Mouse (Mus musculus): ENCODE measurements around the gene Scarb1. TPM values are rescaled to one million over a fixed set of nuclear protein-coding genes. Genes with fewer than 3 reads are reported as not detected.
A peak's percentile ranks its signal among the peaks of the same experiment; 100 is the strongest.

Gene Scarb1
- total RNA-seq, 2 experiments from 2014 or later, result 22.0 to 28.0 TPM

DNA sequence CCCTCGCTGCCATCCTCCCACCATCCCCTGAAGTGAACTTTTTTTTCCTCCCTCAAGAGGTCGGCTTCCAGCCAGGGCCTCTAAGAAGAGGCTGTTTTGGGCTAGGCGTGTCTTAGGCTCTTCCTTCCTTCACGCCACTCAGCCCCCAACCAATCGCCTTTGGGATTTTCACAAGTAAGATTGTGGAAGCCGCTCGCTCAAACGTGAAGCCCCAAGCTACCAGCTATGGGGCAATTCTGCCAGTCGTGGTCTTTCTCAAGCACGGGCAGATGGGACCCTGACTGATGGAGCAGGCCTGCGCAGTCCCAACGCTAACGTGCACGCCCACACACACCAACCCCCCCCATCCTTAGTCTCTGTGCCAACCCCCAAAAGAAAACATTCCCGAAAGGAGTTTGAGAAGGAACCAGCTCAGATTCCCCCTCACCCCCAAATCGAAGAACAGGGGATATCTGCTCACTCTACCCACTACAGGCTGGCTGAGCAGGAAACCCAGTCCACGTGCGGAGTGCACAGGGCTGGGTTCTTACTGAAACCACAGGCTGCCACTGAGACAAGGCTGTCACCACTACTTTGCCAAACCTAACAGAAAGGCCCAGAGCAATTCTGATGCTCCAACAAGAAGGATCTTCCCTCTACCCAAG is 1.7 kb downstream of the Scarb1 start:
- peak in 1 of 2 experiments; percentile 21 for DNase-seq (ENCODE audit: low spot score in 2 of 2)

DNA sequence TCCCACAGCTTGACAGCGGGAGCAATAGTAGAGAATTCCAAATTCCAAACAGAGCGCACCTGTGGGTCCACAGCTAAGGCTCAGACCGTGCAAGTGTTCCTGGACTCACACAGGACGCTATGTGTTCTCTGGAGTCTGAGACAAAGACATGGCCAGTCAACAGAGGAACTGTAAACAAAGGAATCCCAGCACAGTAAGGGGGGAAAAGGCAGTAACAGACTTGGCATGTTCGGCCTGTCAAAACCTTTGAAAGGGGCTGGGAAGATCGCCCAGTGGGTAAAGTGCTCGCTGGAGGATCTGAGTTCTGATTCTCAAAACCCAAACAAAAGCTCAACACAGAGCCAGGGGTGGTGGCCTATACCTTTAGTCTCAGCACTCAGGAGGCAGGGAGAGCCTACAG is 3.4 kb downstream of the Scarb1 start:
- no peak for DNase-seq (ENCODE audit: low spot score in 2 of 2)

More for the DNA sequence above, 1.7 kb downstream of the Scarb1 start:
- intact Hi-C loops (cut with DNase I), result no loop called here

DNA sequence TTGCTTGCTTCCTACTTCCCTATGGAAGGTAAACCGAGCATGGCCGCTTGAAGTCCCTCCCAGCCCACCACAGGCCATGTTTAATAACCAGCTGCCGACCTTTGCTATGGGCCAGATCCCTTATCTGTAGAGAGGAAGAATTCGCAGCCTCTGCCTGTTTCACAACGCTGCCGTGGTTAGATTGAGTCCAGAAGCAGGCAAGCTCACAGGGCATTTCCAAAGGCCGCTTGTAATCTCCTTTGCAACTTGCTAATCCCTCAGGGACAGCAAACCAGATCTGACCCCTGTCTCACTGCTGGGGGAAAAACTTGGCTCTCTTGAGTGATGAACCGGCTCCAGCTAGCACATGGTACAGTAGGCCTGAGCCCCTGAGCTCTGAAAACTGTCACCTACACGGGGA is 3.9 kb downstream of the Scarb1 start:
- intact Hi-C loops (cut with DNase I), result no loop called here
- no peak for DNase-seq (ENCODE audit: low spot score in 2 of 2)

More for the DNA sequence above, 3.4 kb downstream of the Scarb1 start:
- intact Hi-C loops (cut with DNase I), result no loop called here

DNA sequence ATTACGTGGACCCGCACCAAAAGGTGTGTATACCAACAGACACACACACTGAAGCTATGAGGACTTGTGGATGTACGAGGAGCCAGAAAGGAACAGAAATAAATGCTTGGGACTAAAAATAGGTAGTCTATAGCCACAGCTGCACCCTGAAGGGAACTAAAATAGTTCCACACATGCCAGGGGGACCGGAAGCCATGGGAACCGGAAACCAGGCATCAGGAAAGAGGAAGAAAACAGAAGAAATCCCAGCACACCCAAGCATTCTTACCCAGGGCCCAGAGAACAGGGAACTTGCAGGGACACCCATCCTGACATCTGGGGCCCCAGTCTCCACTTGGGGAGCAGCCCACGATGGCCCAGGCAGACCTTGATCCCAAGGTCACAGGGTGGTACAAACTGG is 7.9 kb downstream of the Scarb1 start:
- no peak for DNase-seq (ENCODE audit: low spot score in 2 of 2)

DNA sequence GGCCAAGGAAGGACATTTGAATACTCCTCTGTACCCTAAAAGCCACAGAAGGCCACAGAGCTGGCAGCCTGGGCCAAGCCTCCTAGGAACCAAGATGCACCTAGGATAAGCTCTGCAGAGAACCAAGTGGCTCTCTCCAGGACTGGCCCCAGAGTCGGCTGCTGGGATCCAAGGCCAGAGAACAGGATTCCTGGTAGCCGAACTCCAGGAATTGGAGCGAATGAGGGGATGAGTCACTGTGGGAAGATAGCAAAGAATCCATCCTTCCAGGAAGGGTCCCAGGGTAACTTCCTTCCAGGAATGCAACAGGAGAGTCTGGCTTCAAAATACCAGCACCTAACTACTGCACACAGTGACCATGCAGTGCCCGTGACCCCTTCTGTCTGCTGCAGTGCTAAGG is 8.6 kb downstream of the Scarb1 start:
- intact Hi-C loops (cut with DNase I), result no loop called here
- DNase-seq (ENCODE audit: low spot score in 2 of 2), result no peak

More for the DNA sequence above, 7.9 kb downstream of the Scarb1 start:
- intact Hi-C loops (cut with DNase I), result no loop called here

DNA sequence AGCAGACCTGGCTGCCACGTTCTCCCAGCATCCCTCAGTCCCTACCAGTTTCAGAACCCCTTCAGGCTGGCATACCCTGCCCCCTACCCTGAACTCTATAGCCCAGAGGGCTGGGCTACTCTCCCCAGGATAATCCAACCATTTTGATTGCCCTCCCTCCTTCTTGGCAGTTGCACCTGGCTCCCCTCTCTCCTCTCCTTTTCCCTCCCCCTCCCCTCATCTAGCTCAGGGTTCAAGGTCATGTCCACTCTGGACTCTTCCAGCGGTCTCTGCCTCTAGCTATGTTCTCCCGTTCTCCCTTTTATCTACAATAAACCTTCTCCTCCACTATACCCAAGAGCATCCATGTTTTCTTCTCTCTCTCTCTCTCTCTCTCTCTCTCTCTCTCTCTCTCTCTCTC is 9.1 kb downstream of the Scarb1 start:
- DNase-seq (ENCODE audit: low spot score in 2 of 2), result no peak
- intact Hi-C loops (cut with DNase I), result no loop called here

DNA sequence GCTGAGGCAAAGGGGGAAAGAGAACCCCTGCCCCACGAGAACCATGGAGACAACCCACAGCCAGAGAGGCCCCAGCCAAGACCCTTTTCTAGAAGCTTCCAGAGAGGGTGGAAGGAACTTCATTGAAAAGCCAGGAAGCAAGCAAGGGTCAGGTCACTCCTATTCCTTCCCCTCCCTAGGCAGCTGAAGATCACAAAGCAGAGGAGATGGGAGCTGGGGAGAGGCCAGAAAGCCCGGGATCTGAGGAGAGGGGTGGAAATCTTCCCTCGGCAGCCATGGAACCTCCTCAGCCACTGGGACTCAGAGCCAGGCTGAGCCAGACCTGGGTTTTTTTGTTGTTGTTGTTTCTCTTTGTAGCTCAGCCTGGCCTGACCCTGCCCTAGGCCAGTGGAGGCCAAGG is 9.8 kb downstream of the Scarb1 start:
- intact Hi-C loops (cut with DNase I), result no loop called here
- no peak for DNase-seq (ENCODE audit: low spot score in 2 of 2)

DNA sequence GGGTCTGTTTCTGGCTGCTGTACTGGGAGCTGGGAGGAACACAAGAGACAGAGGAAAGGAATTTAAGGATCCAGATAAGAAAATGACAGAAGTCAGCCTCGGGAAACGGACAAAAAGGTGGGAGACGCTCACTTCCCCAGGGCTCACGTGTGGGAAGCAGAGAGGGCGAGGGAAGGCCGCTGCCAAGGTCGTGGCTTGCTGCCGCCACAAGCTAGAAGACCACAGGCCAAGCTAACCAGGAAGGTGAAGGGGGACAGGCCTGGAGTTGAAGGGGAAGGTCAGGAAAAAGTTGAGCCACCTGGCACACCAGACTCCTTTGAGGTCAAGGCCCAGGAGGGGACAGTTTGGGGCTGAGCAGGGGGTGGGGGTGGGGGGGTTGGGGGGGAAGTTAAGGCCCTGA is 10.2 kb downstream of the Scarb1 start:
- intact Hi-C loops (cut with DNase I), result no loop called here

DNA sequence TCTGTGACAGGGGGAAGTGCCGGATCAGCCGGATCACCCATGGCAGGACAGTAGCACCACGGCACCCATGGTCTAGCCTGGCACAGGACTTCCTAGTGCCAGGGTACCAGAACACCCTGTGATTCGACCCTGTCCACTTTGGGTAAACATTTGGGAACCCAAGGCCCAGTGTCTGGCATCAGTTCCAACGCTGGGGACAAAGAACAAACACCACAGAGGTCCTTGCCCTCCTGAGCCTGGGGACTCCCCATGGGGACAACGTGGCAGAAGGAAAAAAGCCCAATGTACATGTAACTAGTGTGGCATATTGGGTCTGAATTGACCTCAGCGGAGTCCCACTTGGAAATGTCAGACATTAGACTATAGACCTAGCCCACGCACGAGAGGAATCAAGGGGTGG is 10.7 kb downstream of the Scarb1 start:
- intact Hi-C loops (cut with DNase I), result no loop called here
- DNase-seq (ENCODE audit: low spot score in 2 of 2), result no peak

More for the DNA sequence above, 10.2 kb downstream of the Scarb1 start:
- no peak for DNase-seq (ENCODE audit: low spot score in 2 of 2)

DNA sequence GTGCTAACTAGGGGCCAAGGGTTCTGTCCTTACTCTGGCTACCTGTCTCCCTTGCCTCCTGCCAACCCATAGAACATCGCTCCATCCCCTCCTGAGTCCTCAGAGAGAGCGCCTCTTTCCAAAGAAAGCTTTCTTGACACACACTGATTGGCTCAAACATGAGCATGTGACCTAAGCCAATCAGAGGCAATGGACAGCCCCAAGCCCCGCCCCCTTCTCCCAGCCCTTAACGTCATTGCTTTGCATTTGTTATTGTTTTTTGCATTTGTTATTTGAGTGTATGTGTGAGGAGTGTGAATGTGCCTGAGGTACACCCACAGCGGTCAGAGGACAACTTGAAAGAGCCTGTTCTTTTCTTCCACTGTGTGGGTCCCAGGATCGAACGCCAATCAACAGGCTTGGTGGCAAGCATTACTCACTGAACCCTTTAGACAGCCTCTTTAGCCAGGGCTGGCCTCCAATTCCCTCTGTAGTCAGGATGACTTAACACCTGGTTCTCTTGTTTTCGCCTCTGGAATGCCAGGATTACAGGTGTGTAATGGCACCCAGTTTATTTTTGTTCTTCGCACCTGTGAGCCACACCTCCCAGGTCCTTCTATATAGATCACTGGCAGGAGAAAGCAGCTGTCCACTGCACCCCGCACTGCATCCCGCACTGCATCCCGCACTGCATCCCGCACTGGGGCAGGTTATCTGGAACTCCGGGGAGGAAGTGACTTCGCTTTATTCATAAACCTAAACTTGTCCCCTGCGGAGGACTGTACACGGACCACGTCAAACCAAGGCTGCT is 13.1 kb downstream of the Scarb1 start:
- intact Hi-C loops (cut with DNase I), result no loop called here
- DNase-seq (ENCODE audit: low spot score in 2 of 2), result no peak

DNA sequence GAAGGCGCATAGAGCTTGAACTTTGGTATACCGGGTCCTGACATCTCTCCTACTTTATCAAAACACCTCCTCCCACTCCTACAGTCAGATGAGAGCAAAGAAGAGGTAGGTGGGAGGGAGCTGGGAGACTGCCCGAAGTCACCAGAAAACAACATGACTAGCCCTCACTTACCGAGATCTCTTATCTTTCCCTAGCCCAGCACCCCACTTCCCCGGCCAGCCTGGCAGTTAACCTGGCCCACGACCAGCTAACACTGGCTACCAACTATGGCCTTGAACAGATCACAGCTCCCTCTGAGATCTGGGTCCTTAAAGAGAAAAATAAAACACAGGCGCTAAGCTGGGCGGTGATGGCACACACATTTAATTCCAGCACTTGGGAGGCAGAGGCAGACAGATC is 14.5 kb downstream of the Scarb1 start:
- intact Hi-C loops (cut with DNase I), result no loop called here
- no peak for DNase-seq (ENCODE audit: low spot score in 2 of 2)

DNA sequence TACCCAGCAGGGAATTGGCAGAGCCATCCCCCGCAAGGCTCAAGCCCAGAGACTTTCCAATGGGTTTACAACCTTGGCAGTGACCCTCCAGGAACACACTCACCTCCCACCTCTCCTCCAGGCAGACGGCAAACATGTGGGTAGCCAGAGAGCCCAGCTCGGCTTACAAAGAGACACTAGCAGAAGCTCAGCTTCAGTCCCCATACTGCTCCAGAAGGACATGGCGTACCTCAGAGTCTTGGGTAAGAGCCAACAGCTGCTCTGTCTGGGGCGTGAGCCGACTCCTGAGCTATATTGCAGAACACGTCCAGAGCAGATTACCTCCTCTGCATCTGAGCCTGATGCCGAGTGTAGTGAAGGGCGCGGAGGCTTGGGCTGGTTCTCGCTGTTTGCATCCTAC is 15.0 kb downstream of the Scarb1 start:
- DNase-seq (ENCODE audit: low spot score in 2 of 2), result peak; percentile 34 to 48
- intact Hi-C loops (cut with DNase I), result no loop called here

DNA sequence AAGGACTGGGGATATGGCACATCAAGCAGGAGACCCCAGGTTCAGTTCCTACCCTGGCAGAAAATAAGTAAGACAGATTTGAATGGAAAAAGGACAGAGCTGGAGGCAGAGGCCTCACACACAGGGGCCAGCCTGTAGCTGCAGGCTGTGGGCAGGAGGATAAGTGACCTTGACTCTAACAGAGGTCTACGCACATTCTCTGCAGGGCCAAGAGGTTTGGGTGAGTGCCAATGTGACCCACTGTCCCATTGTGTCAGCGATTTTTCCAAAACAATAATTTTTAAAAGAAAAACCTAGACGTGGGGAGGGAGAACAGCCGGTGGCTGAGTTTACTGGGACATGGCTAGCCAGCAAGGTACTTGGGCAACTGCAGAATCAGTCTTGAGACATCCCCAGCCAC is 15.6 kb downstream of the Scarb1 start:
- intact Hi-C loops (cut with DNase I), result no loop called here
- no peak for DNase-seq (ENCODE audit: low spot score in 2 of 2)

DNA sequence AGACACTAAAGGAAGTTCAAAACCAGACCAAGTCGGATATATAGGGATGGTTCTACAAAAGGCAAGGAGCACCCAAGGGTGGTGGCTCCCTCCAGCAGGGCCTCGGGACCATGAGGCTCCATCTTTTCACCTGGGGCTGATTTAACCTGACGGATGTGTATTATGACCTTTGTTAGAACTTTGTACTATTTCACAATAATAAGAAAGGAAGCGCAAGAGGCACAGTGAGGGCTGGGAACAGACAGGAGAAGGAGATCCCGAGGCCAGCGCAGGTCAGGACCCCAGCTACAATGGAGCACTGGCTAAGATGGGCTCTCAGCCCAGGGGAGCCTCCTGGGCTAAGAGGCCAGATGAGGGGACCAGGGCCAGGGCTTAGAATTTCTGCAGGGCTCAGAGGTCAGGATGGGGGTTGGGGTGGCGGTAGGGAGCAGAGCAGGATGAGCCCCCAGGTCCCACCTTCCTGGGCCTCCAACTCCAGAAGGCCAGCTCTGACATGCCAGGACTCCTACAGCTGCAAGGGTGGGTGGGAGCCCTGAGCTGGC is 16.9 kb downstream of the Scarb1 start:
- intact Hi-C loops (cut with DNase I), result no loop called here
- DNase-seq (ENCODE audit: low spot score in 2 of 2), result no peak

DNA sequence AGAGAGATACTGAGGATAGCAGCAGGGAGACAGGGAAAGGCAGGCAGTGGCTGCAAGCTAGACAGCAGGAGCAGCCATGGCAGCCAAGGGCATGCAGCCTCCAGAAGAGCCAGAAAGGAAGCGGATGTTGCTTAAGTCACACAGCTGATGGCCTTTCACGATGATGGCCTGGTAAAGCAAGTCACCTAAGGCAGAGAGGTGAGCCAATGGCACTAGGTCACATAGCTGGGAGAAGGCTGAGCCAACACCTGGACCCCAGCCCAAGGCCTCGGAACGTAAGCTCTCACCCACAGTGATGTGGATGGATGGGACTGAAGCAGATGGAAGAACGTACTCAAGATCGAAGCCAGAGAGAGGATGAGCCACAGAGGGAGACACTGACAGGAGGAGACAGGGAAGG is 17.8 kb downstream of the Scarb1 start:
- DNase-seq (ENCODE audit: low spot score in 2 of 2), result no peak
- intact Hi-C loops (cut with DNase I), result no loop called here

DNA sequence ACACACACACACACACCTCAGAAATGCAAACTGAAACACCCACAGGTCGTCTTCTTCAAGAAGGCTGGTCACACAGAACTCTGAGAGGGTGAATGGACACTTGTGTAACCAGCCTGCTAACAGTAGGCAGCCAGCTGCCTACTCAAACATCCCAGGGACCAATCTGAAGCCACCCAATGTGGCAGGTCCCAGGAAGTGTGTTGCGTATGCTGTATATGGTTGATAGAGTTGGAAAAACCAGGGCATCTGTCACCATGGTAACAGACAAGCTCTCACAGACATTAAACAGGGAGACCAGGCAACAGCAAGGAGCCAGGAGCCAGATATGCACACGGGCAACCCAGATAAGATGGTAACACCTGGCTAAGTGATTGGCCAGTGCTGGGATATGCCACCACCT is 19.1 kb downstream of the Scarb1 start:
- DNase-seq (ENCODE audit: low spot score in 2 of 2), result peak in 1 of 2 experiments; percentile 21
- intact Hi-C loops (cut with DNase I), result no loop called here

DNA sequence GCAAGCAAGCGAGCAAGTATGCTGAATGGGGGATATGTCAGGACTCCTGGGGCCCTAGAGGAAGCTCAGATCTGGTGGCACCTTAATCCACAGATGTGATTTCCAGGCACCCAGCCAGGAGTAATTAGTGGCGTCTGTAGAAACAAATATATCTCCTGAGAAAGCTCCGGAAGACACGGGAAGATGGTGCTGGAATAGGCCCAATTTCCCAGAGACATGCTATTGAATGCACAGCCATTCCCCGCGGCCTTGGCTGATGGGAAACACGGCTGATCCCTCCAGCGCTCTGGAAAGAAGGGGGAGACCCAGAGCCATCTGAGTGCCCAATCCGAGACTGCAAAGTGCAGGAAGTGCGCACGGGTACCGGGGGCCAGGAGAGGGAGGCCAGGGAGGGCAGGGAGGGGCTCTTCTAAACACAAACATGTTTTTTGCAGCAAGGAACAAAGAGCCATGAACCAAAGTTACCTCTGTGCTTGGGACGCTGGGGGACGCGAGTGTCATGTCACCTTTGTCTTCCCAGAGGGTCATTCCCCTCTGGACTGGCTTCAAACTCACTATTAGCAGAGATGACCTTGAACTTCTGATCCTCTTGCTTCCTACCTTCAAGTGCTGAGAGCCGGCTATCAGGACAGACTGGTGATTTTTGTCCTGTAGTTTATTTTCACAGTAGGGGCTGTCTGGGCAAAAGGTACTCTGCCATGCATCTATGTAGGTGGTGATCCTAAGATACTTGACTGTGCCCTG is 21.7 kb downstream of the Scarb1 start:
- intact Hi-C loops (cut with DNase I), result no loop called here
- DNase-seq (ENCODE audit: low spot score in 2 of 2), result peak in 1 of 2 experiments; percentile 24

DNA sequence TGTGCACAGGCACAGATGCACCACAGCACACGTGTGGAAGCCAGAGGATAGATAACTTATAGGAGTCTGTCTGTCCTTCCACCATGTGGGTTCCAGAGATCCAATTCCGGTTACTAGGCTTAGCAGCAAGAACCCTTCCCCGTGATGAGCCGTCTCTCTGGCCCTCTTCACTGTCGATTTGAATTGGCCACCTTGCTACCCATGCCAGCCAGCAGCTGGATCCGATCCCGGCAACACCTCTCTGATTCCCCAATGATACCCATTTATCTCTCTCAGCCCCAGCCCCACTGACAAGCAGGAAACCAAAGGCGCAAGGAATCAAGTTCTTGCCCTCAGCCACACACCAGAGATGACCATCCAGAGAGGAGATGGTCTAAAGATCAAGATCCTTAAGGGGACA is 22.9 kb downstream of the Scarb1 start:
- DNase-seq (ENCODE audit: low spot score in 2 of 2), result no peak
- intact Hi-C loops (cut with DNase I), result no loop called here

DNA sequence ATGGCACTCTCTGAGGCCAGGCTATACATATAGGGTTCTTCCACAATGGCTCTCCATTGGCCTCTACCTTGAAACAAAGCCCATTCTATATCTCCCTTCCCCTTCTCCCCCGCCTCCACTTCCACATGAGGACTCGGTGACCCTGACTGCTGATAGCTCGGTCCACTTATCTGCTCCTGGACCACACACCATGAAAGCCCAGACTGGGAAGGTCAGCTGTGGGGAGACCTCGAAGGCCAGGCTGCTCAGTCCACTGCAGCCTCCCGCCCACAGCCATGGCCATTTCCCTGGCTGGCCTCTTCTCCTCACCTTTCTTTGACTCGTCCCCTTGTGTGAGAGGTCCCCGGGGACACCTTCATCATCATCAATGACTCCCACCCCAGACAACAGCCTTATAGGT is 23.6 kb downstream of the Scarb1 start:
- intact Hi-C loops (cut with DNase I), result no loop called here
- no peak for DNase-seq (ENCODE audit: low spot score in 2 of 2)

DNA sequence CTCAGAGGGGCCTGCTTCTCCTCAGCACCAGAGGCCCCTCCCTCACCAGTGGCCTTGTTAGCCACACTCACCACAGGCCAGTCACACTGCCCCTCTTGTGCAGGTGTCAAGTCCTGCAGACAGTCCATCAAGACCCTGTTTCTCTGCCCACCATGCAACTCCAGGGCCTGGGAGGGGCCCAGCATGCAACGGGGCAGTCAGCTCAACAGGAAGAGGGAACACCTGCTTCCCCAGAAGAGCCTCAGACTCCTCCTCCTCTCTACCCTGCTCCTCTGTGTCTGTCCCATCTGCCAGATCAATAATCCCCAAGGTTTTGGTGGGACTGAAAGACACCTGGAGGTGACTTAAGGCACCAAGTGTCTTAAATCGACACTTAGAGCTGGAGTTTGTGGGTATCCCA is 24.1 kb downstream of the Scarb1 start:
- DNase-seq (ENCODE audit: low spot score in 2 of 2), result no peak
- intact Hi-C loops (cut with DNase I), result no loop called here

Data from left cerebral cortex, postnatal 36 days (tissue).